Mouse (Mus musculus): ENCODE data around the gene Ahnak. TPM values are rescaled to one million over a fixed set of nuclear protein-coding genes. Genes with fewer than 3 reads are reported as not detected.
"Not testable (repeated sequence)": the region's sequence is repeated elsewhere in the genome, so short reads cannot be mapped to it uniquely, and the experiment has no call there.

Ahnak gene
- polyA plus RNA-seq, 1 experiment from 2014 or later = 4.5 TPM

GRCm38 (mm10) chr19:8996601-8997000 is 7.5 kb downstream of the Ahnak start:
- no peaks in the 10 kb centered on the region for H3K4me1 ChIP-seq (ENCODE audit: control insufficient read depth, insufficient read depth, low read length)
- H3K4me3 ChIP-seq (ENCODE audit: low read depth, low read length) = no peak overlapping the region
- no peak overlapping the region for H3K9ac ChIP-seq (ENCODE audit: low read length)
- 87% methylated on average over 6 of the region's 6 CpGs for WGBS
- ATAC-seq (ENCODE audit: insufficient read depth, low FRiP score, low TSS enrichment) = no peak
- no peaks in the 10 kb centered on the region for H3K36me3 ChIP-seq (ENCODE audit: control insufficient read depth, insufficient read depth, low read length)
- H3K27ac ChIP-seq (ENCODE audit: low read depth, low read length) = no peak overlapping the region
- no peak overlapping the region for H3K4me2 ChIP-seq (ENCODE audit: low read depth)
- H3K27me3 ChIP-seq (ENCODE audit: control insufficient read depth, insufficient read depth, low read length) = no peaks in the 10 kb centered on the region
- no peaks in the 10 kb centered on the region for H3K9me3 ChIP-seq (ENCODE audit: control insufficient read depth, low read length)
- no peak for DNase-seq (ENCODE audit: low spot score)

GRCm38 (mm10) chr19:8997546-8997945 is 8.5 kb downstream of the Ahnak start:
- Histone ChIP-seq H3K27me3 (ENCODE audit: control insufficient read depth, insufficient read depth, low read length) (no peaks in the 10 kb centered on the region), H3K36me3 (ENCODE audit: control insufficient read depth, insufficient read depth, low read length) (no peaks in the 10 kb centered on the region; the same call in 1 of the 2 replicates), H3K4me1 (ENCODE audit: control insufficient read depth, insufficient read depth, low read length) (no peaks in the 10 kb centered on the region), H3K9me3 (ENCODE audit: control insufficient read depth, low read length) (no peaks in the 10 kb centered on the region), H3K9ac (ENCODE audit: low read length) (no peak overlapping the region), H3K27ac (ENCODE audit: low read depth, low read length) (no peak overlapping the region), H3K4me2 (ENCODE audit: low read depth) (no peak overlapping the region), H3K4me3 (ENCODE audit: low read depth, low read length) (no peak overlapping the region)
- DNase-seq (ENCODE audit: low spot score) (no peak), ATAC-seq (ENCODE audit: insufficient read depth, low FRiP score, low TSS enrichment) (no peak)
- 72% methylated on average over 4 of the region's 4 CpGs for WGBS

GRCm38 (mm10) chr19:8998546-8998945 is 9.5 kb downstream of the Ahnak start:
- 86% methylated on average over 6 of the region's 6 CpGs for WGBS
- H3K4me3 ChIP-seq (ENCODE audit: low read depth, low read length) = no peak overlapping the region
- H3K27me3 ChIP-seq (ENCODE audit: control insufficient read depth, insufficient read depth, low read length) = no peaks in the 10 kb centered on the region
- no peak for ATAC-seq (ENCODE audit: insufficient read depth, low FRiP score, low TSS enrichment)
- no peaks in the 10 kb centered on the region for H3K9me3 ChIP-seq (ENCODE audit: control insufficient read depth, low read length)
- H3K27ac ChIP-seq (ENCODE audit: low read depth, low read length) = no peak overlapping the region
- no peaks in the 10 kb centered on the region for H3K4me1 ChIP-seq (ENCODE audit: control insufficient read depth, insufficient read depth, low read length)
- no peak overlapping the region for H3K4me2 ChIP-seq (ENCODE audit: low read depth)
- no peaks in the 10 kb centered on the region; the same call in 1 of the 2 replicates for H3K36me3 ChIP-seq (ENCODE audit: control insufficient read depth, insufficient read depth, low read length)
- DNase-seq (ENCODE audit: low spot score) = no peak
- H3K9ac ChIP-seq (ENCODE audit: low read length) = no peak overlapping the region

- Histone ChIP-seq H3K4me2 (ENCODE audit: low read depth) (no peak overlapping the region), H3K27me3 (ENCODE audit: control insufficient read depth, insufficient read depth, low read length) (no peaks in the 10 kb centered on the region), H3K36me3 (ENCODE audit: control insufficient read depth, insufficient read depth, low read length) (no peaks in the 10 kb centered on the region; the same call in 1 of the 2 replicates), H3K4me1 (ENCODE audit: control insufficient read depth, insufficient read depth, low read length) (no peaks in the 10 kb centered on the region), H3K9me3 (ENCODE audit: control insufficient read depth, low read length) (no peaks in the 10 kb centered on the region), H3K4me3 (ENCODE audit: low read depth, low read length) (no peak overlapping the region), H3K9ac (ENCODE audit: low read length) (no peak overlapping the region), H3K27ac (ENCODE audit: low read depth, low read length) (no peak overlapping the region)
- ATAC-seq (ENCODE audit: insufficient read depth, low FRiP score, low TSS enrichment) = no peak
- DNase-seq (ENCODE audit: low spot score) = no peak
- WGBS = 90% methylated on average over 4 of the region's 4 CpGs
Measured at GRCm38 (mm10) chr19:8999223-8999622, 10.1 kb downstream of the Ahnak start.

GRCm38 (mm10) chr19:9006915-9007314 is 17.8 kb downstream of the Ahnak start:
- not testable (repeated sequence) for ATAC-seq (ENCODE audit: insufficient read depth, low FRiP score, low TSS enrichment)
- WGBS = 97% methylated on average over 2 of the region's 2 CpGs

GRCm38 (mm10) chr19:9019298-9019697 is 30.2 kb downstream of the Ahnak start:
- no peak for DNase-seq (ENCODE audit: low spot score)
- no peak overlapping the region for H3K9ac ChIP-seq (ENCODE audit: low read length)
- H3K4me3 ChIP-seq (ENCODE audit: low read depth, low read length) = no peak overlapping the region
- no peaks in the 10 kb centered on the region for H3K36me3 ChIP-seq (ENCODE audit: control insufficient read depth, insufficient read depth, low read length)
- no peak for ATAC-seq (ENCODE audit: insufficient read depth, low FRiP score, low TSS enrichment)
- H3K27ac ChIP-seq (ENCODE audit: low read depth, low read length) = no peak overlapping the region
- no peaks in the 10 kb centered on the region for H3K4me1 ChIP-seq (ENCODE audit: control insufficient read depth, insufficient read depth, low read length)
- H3K9me3 ChIP-seq (ENCODE audit: control insufficient read depth, low read length) = no peaks in the 10 kb centered on the region
- no peak overlapping the region for H3K4me2 ChIP-seq (ENCODE audit: low read depth)
- H3K27me3 ChIP-seq (ENCODE audit: control insufficient read depth, insufficient read depth, low read length) = no peaks in the 10 kb centered on the region
- WGBS = 80% methylated on average over 3 of the region's 3 CpGs

More at GRCm38 (mm10) chr19:9006915-9007314, 17.8 kb downstream of the Ahnak start:
- not testable (repeated sequence) for H3K4me2 ChIP-seq (ENCODE audit: low read depth); H3K9ac ChIP-seq (ENCODE audit: low read length); H3K4me3 ChIP-seq (ENCODE audit: low read depth, low read length); H3K27me3 ChIP-seq (ENCODE audit: control insufficient read depth, insufficient read depth, low read length); H3K4me1 ChIP-seq (ENCODE audit: control insufficient read depth, insufficient read depth, low read length); H3K9me3 ChIP-seq (ENCODE audit: control insufficient read depth, low read length); H3K36me3 ChIP-seq (ENCODE audit: control insufficient read depth, insufficient read depth, low read length); H3K27ac ChIP-seq (ENCODE audit: low read depth, low read length); DNase-seq (ENCODE audit: low spot score)

- Histone ChIP-seq H3K27me3 (ENCODE audit: control insufficient read depth, insufficient read depth, low read length) (no peaks in the 10 kb centered on the region), H3K9me3 (ENCODE audit: control insufficient read depth, low read length) (no peaks in the 10 kb centered on the region), H3K4me3 (ENCODE audit: low read depth, low read length) (no peak overlapping the region), H3K4me1 (ENCODE audit: control insufficient read depth, insufficient read depth, low read length) (no peaks in the 10 kb centered on the region), H3K9ac (ENCODE audit: low read length) (no peak overlapping the region), H3K27ac (ENCODE audit: low read depth, low read length) (no peak overlapping the region), H3K4me2 (ENCODE audit: low read depth) (no peak overlapping the region), H3K36me3 (ENCODE audit: control insufficient read depth, insufficient read depth, low read length) (no peaks in the 10 kb centered on the region)
- DNase-seq (ENCODE audit: low spot score) = no peak
- ATAC-seq (ENCODE audit: insufficient read depth, low FRiP score, low TSS enrichment) = no peak
- WGBS = 68% methylated on average over 11 of the region's 11 CpGs
Measured at GRCm38 (mm10) chr19:9023021-9023778, 34.1 kb downstream of the Ahnak start.

- H3K9ac ChIP-seq (ENCODE audit: low read length) = no peak overlapping the region
- H3K4me2 ChIP-seq (ENCODE audit: low read depth) = no peak overlapping the region
- no peak overlapping the region for H3K27ac ChIP-seq (ENCODE audit: low read depth, low read length)
- H3K4me1 ChIP-seq (ENCODE audit: control insufficient read depth, insufficient read depth, low read length) = no peaks in the 10 kb centered on the region
- DNase-seq (ENCODE audit: low spot score) = no peak
- no peaks in the 10 kb centered on the region for H3K27me3 ChIP-seq (ENCODE audit: control insufficient read depth, insufficient read depth, low read length)
- no peaks in the 10 kb centered on the region for H3K9me3 ChIP-seq (ENCODE audit: control insufficient read depth, low read length)
- 92% methylated on average over 5 of the region's 5 CpGs for WGBS
- H3K36me3 ChIP-seq (ENCODE audit: control insufficient read depth, insufficient read depth, low read length) = no peaks in the 10 kb centered on the region
- no peak for ATAC-seq (ENCODE audit: insufficient read depth, low FRiP score, low TSS enrichment)
- H3K4me3 ChIP-seq (ENCODE audit: low read depth, low read length) = no peak overlapping the region
Measured at GRCm38 (mm10) chr19:9025562-9026257, 36.6 kb downstream of the Ahnak start.

- 82% methylated on average over 4 of the region's 4 CpGs for WGBS
- Histone ChIP-seq H3K27me3 (ENCODE audit: control insufficient read depth, insufficient read depth, low read length) (no peaks in the 10 kb centered on the region), H3K4me1 (ENCODE audit: control insufficient read depth, insufficient read depth, low read length) (no peaks in the 10 kb centered on the region), H3K27ac (ENCODE audit: low read depth, low read length) (no peak overlapping the region), H3K9ac (ENCODE audit: low read length) (no peak overlapping the region), H3K4me2 (ENCODE audit: low read depth) (no peak overlapping the region), H3K9me3 (ENCODE audit: control insufficient read depth, low read length) (no peaks in the 10 kb centered on the region), H3K36me3 (ENCODE audit: control insufficient read depth, insufficient read depth, low read length) (no peaks in the 10 kb centered on the region), H3K4me3 (ENCODE audit: low read depth, low read length) (no peak overlapping the region)
- DNase-seq (ENCODE audit: low spot score) (no peak), ATAC-seq (ENCODE audit: insufficient read depth, low FRiP score, low TSS enrichment) (no peak)
Measured at GRCm38 (mm10) chr19:9026634-9027033, 37.5 kb downstream of the Ahnak start.
